Mouse (Mus musculus) limb, embryonic 15.5 days (tissue): ENCODE measurements around the gene Dvl2. TPM values are rescaled to one million over a fixed set of nuclear protein-coding genes. Genes with fewer than 3 reads are reported as not detected.

Source experiments
- ATAC-seq: fragments of 200-750 bp; cut with Nextera tagmentation; 2 replicates; pipeline ENCODE4 v1.8.0; 2017; ENCODE audit warnings: low read depth, moderate TSS enrichment; ENCODE audit not compliant: insufficient number of reproducible peaks, low FRiP score, low TSS enrichment
- H3K27ac ChIP-seq: fragments of 300-500 bp; sonication (generic); 2 replicates; pipeline ENCODE4 v1.5.1; 2015; ENCODE audit warnings: moderate library complexity, mild to moderate bottlenecking, inconsistent platforms
- H3K27me3 ChIP-seq: fragments of 300-500 bp; sonication (generic); 2 replicates; pipeline ENCODE4 v1.6.1; 2015; ENCODE audit warnings: inconsistent platforms
- H3K36me3 ChIP-seq: fragments of 300-500 bp; sonication (generic); 2 replicates; pipeline ENCODE4 v1.6.1; 2015; ENCODE audit warnings: inconsistent platforms
- H3K4me1 ChIP-seq: fragments of 300-500 bp; sonication (generic); 2 replicates; pipeline ENCODE4 v1.6.1; 2015; ENCODE audit warnings: inconsistent platforms
- H3K4me2 ChIP-seq: fragments of 300-500 bp; sonication (generic); 2 replicates; pipeline ENCODE4 v1.6.1; 2015; ENCODE audit warnings: mild to moderate bottlenecking, inconsistent platforms
- H3K4me3 ChIP-seq: fragments of 300-500 bp; sonication (generic); 2 replicates; pipeline ENCODE4 v1.5.1; 2015; ENCODE audit warnings: mild to moderate bottlenecking, inconsistent platforms
- H3K9ac ChIP-seq: fragments of 300-500 bp; sonication (generic); 2 replicates; pipeline ENCODE4 v1.6.1; 2015; ENCODE audit warnings: inconsistent platforms
- H3K9me3 ChIP-seq: fragments of 300-500 bp; sonication (generic); 2 replicates; pipeline ENCODE4 v1.6.1; 2016; ENCODE audit warnings: inconsistent platforms
- WGBS: fragments of 180-500 bp; shearing (Covaris S2); methylation state at CpG from one replicate; pipeline ENCODE4 v1.1.7; 2015; 5-methylcytosine and 5-hydroxymethylcytosine counted together
- polyA plus RNA-seq: library from polyadenylated mRNA; unstranded; fragments of >200 nt; fragmentation: Nextera tagmentation; extraction: Ambion mirVana; gene quantifications from 2 replicates; pipeline ENCODE4 v1.2.1, GENCODE M21; 2015

The Dvl2 gene
- polyA plus RNA-seq, 1 experiment from 2014 or later = 43.1 TPM

- no peaks in the 10 kb centered on the region for H3K4me1 ChIP-seq
- ATAC-seq = no peak
- no peak overlapping the region for H3K4me3 ChIP-seq
- H3K27ac ChIP-seq = no peak overlapping the region
- no peak overlapping the region for H3K9ac ChIP-seq
- H3K36me3 ChIP-seq = peaks cover 70% of the 10 kb centered on the region
- WGBS = 89% methylated on average over 7 of the region's 7 CpGs
- no peaks in the 10 kb centered on the region for H3K27me3 ChIP-seq
- no peaks in the 10 kb centered on the region for H3K9me3 ChIP-seq
- H3K4me2 ChIP-seq = no peak overlapping the region
These were observed 39.8 kb downstream of the Dvl2 start for GRCm38 (mm10) chr11:70040184-70040583.

GRCm38 (mm10) chr11:70042309-70043085, 42.1 kb downstream of the Dvl2 start:
- no peak for ATAC-seq
- WGBS = 89% methylated on average over 23 of the region's 23 CpGs
- Histone ChIP-seq H3K9ac (no peak overlapping the region), H3K9me3 (no peaks in the 10 kb centered on the region), H3K36me3 (peaks cover 73% of the 10 kb centered on the region), H3K4me2 (no peak overlapping the region), H3K4me1 (no peaks in the 10 kb centered on the region), H3K27me3 (no peaks in the 10 kb centered on the region), H3K27ac (no peak overlapping the region), H3K4me3 (no peak overlapping the region)

- peaks cover 67% of the 10 kb centered on the region for H3K36me3 ChIP-seq
- no peak overlapping the region for H3K4me3 ChIP-seq
- H3K4me1 ChIP-seq = no peaks in the 10 kb centered on the region
- no peak overlapping the region for H3K9ac ChIP-seq
- H3K27me3 ChIP-seq = no peaks in the 10 kb centered on the region
- no peaks in the 10 kb centered on the region for H3K9me3 ChIP-seq
- no peak overlapping the region for H3K27ac ChIP-seq
- H3K4me2 ChIP-seq = no peak overlapping the region
- WGBS = 87% methylated on average over 7 of the region's 7 CpGs
- ATAC-seq = no peak
These were observed 43.3 kb downstream of the Dvl2 start for GRCm38 (mm10) chr11:70043665-70044064.

GRCm38 (mm10) chr11:70045435-70045834, 45.0 kb downstream of the Dvl2 start:
- no peaks in the 10 kb centered on the region for H3K4me1 ChIP-seq
- H3K27me3 ChIP-seq = no peaks in the 10 kb centered on the region
- 47% methylated on average over 9 of the region's 9 CpGs for WGBS
- peaks cover 51% of the 10 kb centered on the region for H3K36me3 ChIP-seq
- no peaks in the 10 kb centered on the region for H3K9me3 ChIP-seq
- H3K9ac ChIP-seq = no peak overlapping the region
- no peak for ATAC-seq
- H3K27ac ChIP-seq = no peak overlapping the region
- no peak overlapping the region for H3K4me2 ChIP-seq
- H3K4me3 ChIP-seq = no peak overlapping the region

GRCm38 (mm10) chr11:70049366-70049765, 49.0 kb downstream of the Dvl2 start:
- H3K4me2 ChIP-seq = no peak overlapping the region
- whole genome bisulfite sequencing = 52% methylated on average over 6 of the region's 6 CpGs
- H3K9me3 ChIP-seq = no peaks in the 10 kb centered on the region
- H3K9ac ChIP-seq = no peak overlapping the region
- H3K27me3 ChIP-seq = 0 out of 2 replicates have a peak, but pooled peaks cover 2% of the 10 kb centered on the region
- H3K4me1 ChIP-seq = peaks cover 3% of the 10 kb centered on the region; the same call in 1 of the 2 replicates
- H3K36me3 ChIP-seq = peaks cover 14% of the 10 kb centered on the region
- H3K27ac ChIP-seq = no peak overlapping the region
- H3K4me3 ChIP-seq = no peak overlapping the region
- ATAC-seq = no peak

GRCm38 (mm10) chr11:70049816-70050215, 49.4 kb downstream of the Dvl2 start:
- Histone ChIP-seq H3K36me3 (peaks cover 9% of the 10 kb centered on the region), H3K27ac (no peak overlapping the region), H3K9ac (no peak overlapping the region), H3K27me3 (0 out of 2 replicates have a peak, but pooled peaks cover 5% of the 10 kb centered on the region), H3K4me2 (no peak overlapping the region), H3K9me3 (no peaks in the 10 kb centered on the region), H3K4me3 (no peak overlapping the region), H3K4me1 (peaks cover 3% of the 10 kb centered on the region; the same call in 1 of the 2 replicates)
- ATAC-seq = no peak
- WGBS = 51% methylated on average over 10 of the region's 10 CpGs

- H3K4me3 ChIP-seq = no peak overlapping the region
- peaks cover 11% of the 10 kb centered on the region for H3K4me1 ChIP-seq
- no peak overlapping the region for H3K27ac ChIP-seq
- no peak overlapping the region for H3K4me2 ChIP-seq
- 0 out of 2 replicates have a peak, but pooled peaks cover 8% of the 10 kb centered on the region for H3K27me3 ChIP-seq
- H3K9me3 ChIP-seq = no peaks in the 10 kb centered on the region
- H3K36me3 ChIP-seq = no peaks in the 10 kb centered on the region
- WGBS = 58% methylated on average over 7 of the region's 7 CpGs
- ATAC-seq = no peak
- H3K9ac ChIP-seq = no peak overlapping the region
These were observed 52.8 kb downstream of the Dvl2 start for GRCm38 (mm10) chr11:70053156-70053555.

GRCm38 (mm10) chr11:70053898-70054570, 53.6 kb downstream of the Dvl2 start, which contains the start of gene Asgr1:
TSS of gene Asgr1 (plus strand) at chr11:70054085.
- Histone ChIP-seq H3K4me1 (peaks cover 11% of the 10 kb centered on the region), H3K4me3 (no peak within 1 kb of the TSS), H3K27me3 (0 out of 2 replicates have a peak, but pooled peaks cover 8% of the 10 kb centered on the region), H3K9me3 (no peaks in the 10 kb centered on the region), H3K4me2 (no peak within 1 kb of the TSS), H3K36me3 (no peaks in the 10 kb centered on the region), H3K27ac (no peak within 1 kb of the TSS), H3K9ac (no peak within 1 kb of the TSS)
- 81% methylated on average over 10 of the region's 10 CpGs for WGBS
- no peak for ATAC-seq

GRCm38 (mm10) chr11:70055618-70056214, 55.3 kb downstream of the Dvl2 start:
- Histone ChIP-seq H3K4me2 (peak overlapping the region; percentile 12; the same call in 1 of the 2 replicates), H3K9me3 (no peaks in the 10 kb centered on the region)
- ATAC-seq = no peak

GRCm38 (mm10) chr11:70057805-70058204, 57.4 kb downstream of the Dvl2 start:
- H3K9ac ChIP-seq = no peak overlapping the region
- no peak overlapping the region for H3K4me2 ChIP-seq
- H3K36me3 ChIP-seq = no peaks in the 10 kb centered on the region
- H3K4me3 ChIP-seq = no peak overlapping the region
- no peak for ATAC-seq
- 0 out of 2 replicates have a peak, but pooled peaks cover 8% of the 10 kb centered on the region for H3K27me3 ChIP-seq
- peaks cover 11% of the 10 kb centered on the region for H3K4me1 ChIP-seq
- WGBS = 79% methylated on average over 9 of the region's 9 CpGs
- no peak overlapping the region for H3K27ac ChIP-seq
- no peaks in the 10 kb centered on the region for H3K9me3 ChIP-seq

More at GRCm38 (mm10) chr11:70055618-70056214, 55.3 kb downstream of the Dvl2 start:
- H3K27me3 ChIP-seq = 0 out of 2 replicates have a peak, but pooled peaks cover 8% of the 10 kb centered on the region
- H3K9ac ChIP-seq = no peak overlapping the region
- no peak overlapping the region for H3K27ac ChIP-seq
- H3K4me3 ChIP-seq = no peak overlapping the region
- peaks cover 11% of the 10 kb centered on the region for H3K4me1 ChIP-seq
- no peaks in the 10 kb centered on the region for H3K36me3 ChIP-seq
- WGBS = 26% methylated on average over 18 of the region's 18 CpGs

GRCm38 (mm10) chr11:70059930-70060329, 59.5 kb downstream of the Dvl2 start:
- H3K4me2 ChIP-seq = no peak overlapping the region
- peaks cover 8% of the 10 kb centered on the region; the same call in 1 of the 2 replicates for H3K4me1 ChIP-seq
- H3K27ac ChIP-seq = no peak overlapping the region
- H3K36me3 ChIP-seq = no peaks in the 10 kb centered on the region
- no peak overlapping the region for H3K9ac ChIP-seq
- H3K4me3 ChIP-seq = no peak overlapping the region
- ATAC-seq = no peak
- H3K9me3 ChIP-seq = no peaks in the 10 kb centered on the region
- 49% methylated on average over 6 of the region's 6 CpGs for WGBS
- 0 out of 2 replicates have a peak, but pooled peaks cover 1% of the 10 kb centered on the region for H3K27me3 ChIP-seq
